Mouse (Mus musculus) kidney, adult 18-20 months (tissue): ENCODE results near the gene AW146154.
"Not testable (repeated sequence)": the region's sequence is repeated elsewhere in the genome, so short reads cannot be mapped to it uniquely, and the experiment has no call there.

Source experiments
- DNase-seq: peaks from one replicate; pipeline ENCODE4 v3.0.0; 2021

Gene AW146154

DNA sequence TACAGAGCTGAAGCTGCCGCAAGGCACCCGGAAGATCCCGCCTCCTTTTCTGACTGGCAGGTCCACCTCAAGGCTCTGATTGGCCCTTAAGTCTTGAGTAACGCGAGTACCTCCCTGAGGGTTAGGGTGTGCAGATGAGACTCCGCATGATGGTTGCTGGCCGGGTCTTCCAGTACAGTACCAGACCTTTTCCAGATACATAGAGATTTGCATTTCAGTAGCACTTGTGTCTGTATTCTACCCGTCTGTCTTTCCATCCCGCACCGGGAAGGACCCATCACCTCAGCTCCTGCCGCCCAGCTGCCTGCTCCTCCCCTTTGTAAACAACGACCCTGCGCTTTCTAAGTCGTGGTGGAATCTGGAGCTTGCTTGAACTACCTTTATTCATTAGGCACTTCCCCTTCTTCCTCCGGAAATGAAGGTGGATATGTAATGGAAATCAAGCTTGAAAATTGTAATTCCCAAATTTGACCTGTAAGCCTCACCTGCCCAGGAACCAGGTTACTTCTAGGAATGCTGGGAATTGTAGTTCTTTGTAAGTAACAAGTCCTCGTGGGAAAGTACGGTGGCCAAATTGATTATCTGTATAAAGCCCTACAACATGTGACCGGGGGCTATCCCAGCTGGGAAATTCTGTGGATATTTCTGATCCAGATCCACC, at the start of gene AW146154, which contains the start of gene Gm20449:
AW146154 (minus strand) TSS at position 502 of the 661 bp plus-strand sequence.
Gm20449 (minus strand) TSS at position 29 of the 661 bp plus-strand sequence.
- peak; percentile 100 for DNase-seq

DNA sequence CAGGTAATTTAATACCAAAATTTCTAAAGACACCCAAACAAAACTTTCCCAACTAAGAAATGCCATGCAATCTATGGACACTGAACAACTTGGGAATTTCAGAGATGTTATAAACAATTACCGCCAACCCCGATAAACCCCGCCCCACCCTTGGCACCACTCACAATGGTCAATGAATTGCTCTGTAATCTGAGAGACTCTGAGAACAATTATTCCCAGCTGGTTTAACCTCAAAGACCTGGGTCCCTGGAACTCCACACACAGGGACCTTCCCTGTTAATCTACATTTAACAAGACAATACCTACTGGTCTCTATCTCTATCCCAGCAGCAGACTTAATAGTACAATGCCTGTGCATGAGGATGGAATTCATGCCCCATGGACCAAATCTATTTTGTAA, 13.0 kb upstream of the AW146154 start:
- no peak for DNase-seq

DNA sequence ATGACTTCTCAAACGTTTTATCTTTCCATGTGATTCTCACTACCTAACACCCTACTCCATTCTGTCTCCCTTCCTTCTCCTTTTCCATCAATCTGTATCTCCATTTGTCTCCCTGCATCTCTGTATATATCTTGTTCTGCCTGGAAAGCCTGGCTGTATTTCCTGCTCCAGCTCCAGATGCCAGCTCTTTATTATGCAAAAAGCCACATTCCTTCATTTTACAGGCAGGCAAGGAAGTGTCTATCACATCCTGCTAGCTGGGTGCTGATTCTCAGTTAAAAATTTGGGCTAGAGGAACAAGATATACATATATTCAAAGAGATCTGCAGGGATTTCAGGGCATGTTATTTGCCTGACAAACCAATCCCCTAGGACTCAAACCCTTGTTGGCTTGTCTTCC, 12.5 kb upstream of the AW146154 start:
- DNase-seq: no peak

DNA sequence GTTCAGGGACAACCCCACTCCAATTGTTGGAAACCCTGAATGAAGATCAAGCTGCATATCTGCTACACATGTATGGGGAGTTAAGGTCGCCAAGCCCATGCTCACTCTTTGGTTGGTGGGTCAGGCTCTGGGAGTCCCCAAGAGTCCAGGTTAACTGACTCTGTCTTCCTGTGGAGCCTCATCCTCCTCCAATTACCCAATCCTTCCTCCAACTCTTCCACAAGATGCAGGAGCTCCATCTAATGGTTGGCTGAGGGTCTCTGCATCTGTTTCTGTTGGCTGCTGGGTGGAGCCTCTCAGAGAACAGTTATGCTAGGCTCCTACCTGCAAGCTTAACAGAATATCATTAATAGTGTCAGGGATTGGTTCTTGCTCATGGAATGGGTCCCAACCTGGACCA, 2.7 kb upstream of the AW146154 start:
- no peak for DNase-seq

DNA sequence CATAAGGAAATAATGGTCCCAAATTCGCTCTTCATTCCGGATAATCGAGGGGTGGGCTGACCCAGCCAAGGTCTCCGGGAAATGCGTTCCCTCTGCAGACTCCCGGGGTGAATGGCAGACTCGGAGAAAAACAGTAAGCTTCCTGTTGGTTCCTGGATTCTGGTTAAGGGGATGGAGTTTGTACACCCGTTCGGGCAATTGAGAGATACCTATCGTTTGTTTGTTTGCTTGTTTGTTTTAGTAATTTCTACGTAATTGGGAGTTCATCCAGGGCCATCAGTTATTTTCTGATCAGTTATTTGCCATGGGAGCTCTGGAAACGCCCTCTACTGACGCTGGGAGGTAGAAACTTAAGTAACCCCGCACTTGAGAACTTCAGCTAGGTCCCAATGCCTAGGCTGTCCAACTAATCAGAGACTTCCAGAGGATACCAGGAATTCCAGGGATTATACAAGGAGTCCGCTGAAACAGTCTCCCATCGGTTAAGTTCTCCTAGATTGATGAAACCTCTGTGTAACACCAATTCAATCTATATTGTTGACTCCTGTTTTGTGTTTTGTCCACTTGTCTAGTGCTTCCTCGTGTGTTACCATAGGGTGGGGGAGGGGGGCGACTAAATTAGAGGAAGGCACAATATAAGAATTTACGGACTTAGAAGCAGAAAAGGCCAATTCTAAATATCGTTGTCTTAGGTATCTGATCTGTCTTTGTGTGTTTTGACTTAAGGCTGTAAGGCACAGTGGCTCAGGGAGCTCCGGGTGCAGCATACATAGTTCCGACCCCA, 653 bp upstream of the AW146154 start:
- DNase-seq: peak; percentile 76

DNA sequence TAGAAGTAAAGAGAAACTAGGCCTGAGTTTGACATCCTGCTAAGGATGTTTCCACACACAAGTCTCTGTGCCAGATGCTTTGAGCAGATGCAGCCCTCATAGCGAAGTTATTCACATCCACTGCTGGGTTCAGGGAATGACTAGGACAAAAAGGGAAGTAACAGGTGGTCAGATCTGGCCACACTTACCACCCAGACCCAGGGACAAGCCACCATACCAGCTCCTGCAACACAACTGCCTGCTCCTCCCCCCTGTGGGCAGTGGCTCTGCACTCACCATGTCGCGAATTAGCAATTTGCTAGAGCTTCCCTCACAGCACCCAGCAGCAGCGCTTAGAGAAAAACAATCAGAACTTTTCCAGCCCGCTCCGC, 687 bp downstream of the AW146154 start:
- not testable (repeated sequence) for DNase-seq

DNA sequence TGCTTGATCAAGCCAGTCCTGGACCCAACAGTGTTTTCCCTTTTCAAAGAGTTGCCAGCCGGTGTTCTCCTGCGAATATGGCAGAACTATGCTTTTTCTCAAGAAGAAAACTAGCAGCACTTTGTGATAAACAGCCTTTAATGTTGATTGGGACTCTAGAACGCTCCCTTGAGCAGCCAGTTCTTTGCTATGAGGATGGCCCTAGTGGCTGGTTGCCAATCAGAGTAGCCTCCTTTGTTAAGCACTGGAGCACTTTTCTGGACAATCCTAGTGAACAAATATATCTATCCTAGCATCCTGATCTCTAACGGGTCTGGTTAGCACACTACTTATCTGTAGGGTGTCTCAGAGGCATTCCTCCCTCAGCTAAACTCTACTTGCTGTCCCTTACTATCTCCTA, 1.2 kb downstream of the AW146154 start:
- DNase-seq: not testable (repeated sequence)

DNA sequence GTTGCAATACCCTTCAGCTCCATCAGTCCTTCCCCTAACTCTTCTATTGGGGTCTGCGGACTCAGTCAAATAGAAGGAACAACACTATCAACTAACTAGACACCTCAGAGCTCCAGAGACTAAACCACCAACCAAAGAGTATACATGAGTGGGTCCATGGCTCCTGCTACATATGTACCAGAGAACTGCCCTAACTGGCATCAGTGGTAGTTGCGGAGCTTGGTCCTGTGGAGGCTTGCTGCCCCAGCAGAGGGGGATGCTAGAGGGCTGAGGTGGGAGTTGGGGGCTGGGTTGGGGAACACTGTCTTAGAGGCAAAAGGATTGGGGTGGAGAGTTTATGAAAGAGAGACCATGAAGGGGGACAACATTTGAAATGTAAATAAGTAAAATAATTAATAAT, 1.8 kb downstream of the AW146154 start:
- DNase-seq: no peak

DNA sequence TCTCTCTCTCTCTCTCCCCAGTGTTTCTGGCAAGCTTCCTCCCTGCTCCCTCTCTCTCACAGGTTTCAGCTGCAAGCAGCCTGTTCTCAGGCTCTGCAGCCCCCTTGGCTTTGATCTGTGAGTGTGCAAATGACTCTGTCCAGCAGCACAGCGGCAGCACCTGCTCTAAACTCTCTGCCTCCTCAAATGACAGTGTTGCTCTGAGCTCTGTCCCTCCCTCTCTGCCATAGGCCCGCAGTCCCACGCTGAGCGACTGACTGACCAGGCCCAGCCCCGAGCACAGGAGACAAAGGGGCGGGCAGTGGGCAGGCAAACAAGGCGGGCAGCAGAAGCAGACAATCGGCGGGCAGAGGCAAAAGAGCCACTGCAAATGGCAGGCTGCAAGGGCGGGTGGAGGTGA, 47.8 kb downstream of the AW146154 start:
- no peak for DNase-seq

DNA sequence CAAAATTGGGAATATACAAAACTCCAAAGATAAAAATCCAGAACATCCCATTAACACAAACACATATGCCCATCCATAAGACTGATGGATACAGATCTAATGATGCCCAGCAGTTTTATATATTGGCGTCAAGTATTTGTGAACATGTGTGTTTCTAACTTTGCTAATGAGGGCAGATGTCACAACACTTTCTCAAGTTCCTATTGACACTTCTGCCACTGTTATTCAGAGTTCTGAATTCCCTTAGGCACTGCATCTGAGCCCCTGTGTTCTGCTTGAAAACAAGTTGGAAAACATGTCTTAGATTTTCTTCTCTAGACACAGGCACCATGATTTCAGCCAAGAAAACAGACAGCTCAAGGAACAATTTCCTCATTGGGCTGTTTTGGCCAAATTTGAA, 51.1 kb downstream of the AW146154 start, which contains the start of gene Vmn2r57:
Vmn2r57 (minus strand) TSS at position 101 of the 400 bp plus-strand sequence.
- not testable (repeated sequence) for DNase-seq
